In genomic region chr6:56794834-56795233, GRCm38 (mm10) we compare ENCODE assay signal across 1 mouse cellular context.
TF ChIP-seq lines count a peak whose summit lies in the region.

No protein-coding gene starts in this region.

TF ChIP-seq in MEL, 35 proteins besides CTCF, POLR2A, EP300 and RAD21 (continued from another document):
- TF ChIP-seq SMC3 (IDR thresholded peaks at IDR 0.05; ENCODE audit: low read depth, low read length) (no peak), CHD2 (IDR thresholded peaks at IDR 0.05; ENCODE audit: low read length) (no peak), GABPA (IDR thresholded peaks at IDR 0.05; ENCODE audit: low read depth, low read length) (no peak)
